Mouse (Mus musculus) erythroid progenitor cell, adult 5-6 weeks (primary cell): ENCODE results near the gene Gnpat. TPM values are rescaled to one million over a fixed set of nuclear protein-coding genes. Genes with fewer than 3 reads are reported as not detected.
A peak's percentile ranks its signal among the peaks of the same experiment; 100 is the strongest.

Source experiments
- ATAC-seq: replicated peaks from 2 replicates; pipeline ENCODE4 v1.8.0; 2016; ENCODE audit warnings: moderate number of reproducible peaks, mild to moderate bottlenecking, moderate TSS enrichment, inconsistent platforms; ENCODE audit not compliant: poor library complexity, low FRiP score, severe bottlenecking
- total RNA-seq, 2 experiments: library from RNA; stranded (forward) in 1 of 2; stranded (reverse) in 1 of 2; fragments of 150-400 nt in 1 of 2; fragments of 186-747, 209-891 nt in 1 of 2; gene quantifications; 2 replicates each; pipeline versions ENCODE4 v1.2.3 to v1.2.4; 2015 to 2017; ENCODE audit warnings: low replicate concordance in 2 of 2

The Gnpat gene
- total RNA-seq, 2 experiments from 2014 or later: 22.5 to 35.2 TPM

DNA sequence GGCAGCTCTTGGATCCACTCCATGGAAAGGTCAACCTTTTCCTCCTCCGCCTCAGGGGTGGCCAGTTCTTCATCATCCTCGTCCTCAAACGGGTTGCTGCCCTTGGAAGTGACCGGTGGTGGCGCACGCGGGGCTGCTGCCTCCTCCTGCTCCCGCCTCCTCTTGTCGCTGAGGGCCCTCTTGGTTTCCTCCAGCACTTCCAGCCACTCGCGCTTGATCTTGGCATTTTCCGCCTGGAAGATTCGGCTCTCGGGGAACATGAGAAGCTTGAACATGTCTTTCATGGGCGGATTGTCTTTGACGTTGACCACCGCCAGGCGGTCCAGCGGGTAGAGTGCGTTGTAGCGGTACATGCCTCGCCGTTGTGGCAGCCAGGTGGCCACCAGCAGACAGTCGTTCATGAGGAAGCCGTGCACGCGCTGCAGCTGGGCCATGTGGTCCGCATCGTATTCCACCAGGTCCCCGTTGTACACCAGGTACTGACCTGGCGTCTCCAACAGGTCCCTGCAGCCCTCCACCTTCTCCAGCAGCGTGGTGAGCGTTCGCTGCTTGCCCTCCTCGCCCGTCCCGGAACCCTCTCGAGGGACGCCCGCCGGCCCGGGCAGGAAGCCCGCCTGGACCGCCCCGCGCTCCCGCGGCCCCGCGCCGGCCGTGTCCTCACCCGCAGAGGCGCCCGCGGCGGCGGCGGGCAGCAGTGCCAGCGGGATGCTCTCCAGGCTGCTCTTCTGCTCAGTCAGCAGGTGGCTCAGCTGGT, 34.0 kb downstream of the Gnpat start:
- ATAC-seq: peak; percentile 76

DNA sequence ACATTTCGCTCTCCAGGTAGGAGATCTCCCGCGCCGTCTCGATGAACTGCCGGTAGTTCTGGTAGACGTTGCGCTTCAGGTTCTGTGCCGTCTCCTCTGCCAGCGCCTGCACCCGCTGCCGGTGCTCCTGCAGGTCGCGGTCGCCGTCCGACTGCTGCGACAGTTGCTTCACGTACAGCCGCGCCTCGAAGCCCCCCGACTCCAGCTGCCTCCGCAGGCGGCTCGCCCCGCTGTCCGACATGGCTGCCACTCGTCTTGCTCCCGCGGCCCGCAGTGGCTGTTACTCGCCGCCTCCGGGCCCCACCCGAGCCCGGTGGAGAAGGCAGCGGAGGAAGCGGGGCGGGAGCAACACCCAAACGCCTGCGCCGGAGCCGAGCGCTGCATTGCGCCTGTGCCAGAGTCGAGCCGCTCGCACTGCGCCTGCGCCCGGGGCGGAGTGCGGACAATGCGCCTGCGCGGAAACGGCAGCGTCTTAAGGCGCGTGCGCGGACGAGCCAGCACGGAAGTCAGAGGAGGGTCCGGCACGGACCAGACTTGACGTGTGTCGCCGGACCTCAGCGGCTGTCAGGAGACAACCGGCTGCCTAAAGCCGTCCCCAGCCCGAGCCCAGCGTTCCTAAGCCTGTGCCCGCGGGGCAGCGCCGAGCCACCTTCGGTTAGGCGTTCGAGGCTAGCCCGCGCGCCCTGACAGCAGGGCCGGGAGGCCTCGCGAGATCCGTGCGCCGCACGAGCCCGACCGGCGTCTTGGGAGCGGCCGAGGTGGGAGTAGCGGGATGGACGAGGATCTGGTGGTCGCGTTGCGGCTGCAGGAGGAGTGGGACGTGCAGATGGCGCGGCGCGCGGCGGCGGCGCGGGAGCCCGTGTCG, 34.8 kb downstream of the Gnpat start, which contains the start of the genes Exoc8 and Sprtn:
Gene Exoc8 (minus strand): TSS at position 320 of the 865 bp plus-strand sequence.
Gene Sprtn (plus strand): TSS at position 501 of the 865 bp plus-strand sequence.
- ATAC-seq: peak; percentile 92

DNA sequence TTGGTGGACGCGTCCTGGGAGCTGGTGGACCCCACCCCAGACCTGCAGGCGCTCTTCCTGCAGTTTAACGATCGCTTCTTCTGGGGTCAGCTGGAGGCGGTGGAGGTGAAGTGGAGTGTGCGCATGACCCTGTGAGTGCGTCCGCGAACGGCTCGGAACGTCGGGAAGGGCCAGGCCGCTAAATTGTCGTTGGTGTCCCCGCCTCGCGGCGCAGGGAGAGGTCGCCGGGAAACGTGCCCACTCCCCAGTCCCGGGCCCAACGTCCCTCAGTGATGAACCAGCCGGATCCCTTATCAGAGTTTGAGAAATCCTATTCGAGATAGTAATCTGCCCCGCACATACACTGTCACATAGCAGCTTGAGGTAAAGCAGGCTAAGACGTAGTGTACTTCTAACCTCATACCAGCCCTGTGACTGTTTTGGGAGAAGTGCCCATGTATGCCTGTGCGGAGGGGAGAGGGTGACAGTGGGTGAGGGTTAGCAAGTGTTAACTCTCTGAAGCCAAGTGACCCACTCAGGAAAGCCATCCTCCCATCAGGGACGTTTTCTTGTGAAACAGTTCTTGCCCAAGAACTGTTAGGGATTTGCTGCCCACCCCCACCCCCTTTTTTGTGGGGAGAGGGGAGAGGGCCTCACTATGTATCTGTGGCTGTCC, 35.5 kb downstream of the Gnpat start:
- ATAC-seq: no peak

DNA sequence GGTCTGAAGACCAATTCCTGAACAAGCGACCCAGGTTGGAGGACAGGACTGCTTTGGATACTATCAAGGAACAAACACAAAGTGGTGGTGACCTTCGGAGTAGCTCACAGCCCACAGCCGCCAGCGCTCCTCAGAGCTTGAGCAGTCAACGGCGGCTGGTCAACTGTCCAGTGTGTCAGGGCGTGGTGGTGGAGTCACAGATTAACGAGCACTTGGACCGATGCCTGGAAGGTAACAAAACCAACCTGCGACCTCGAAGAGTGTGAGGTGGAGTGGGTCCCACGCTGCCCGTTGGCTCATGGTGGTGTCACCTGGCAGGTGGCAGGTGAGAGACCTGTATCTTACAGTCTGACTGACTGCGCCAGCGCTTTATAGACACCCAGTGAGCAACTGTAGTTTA, 40.4 kb downstream of the Gnpat start:
- ATAC-seq: no peak

DNA sequence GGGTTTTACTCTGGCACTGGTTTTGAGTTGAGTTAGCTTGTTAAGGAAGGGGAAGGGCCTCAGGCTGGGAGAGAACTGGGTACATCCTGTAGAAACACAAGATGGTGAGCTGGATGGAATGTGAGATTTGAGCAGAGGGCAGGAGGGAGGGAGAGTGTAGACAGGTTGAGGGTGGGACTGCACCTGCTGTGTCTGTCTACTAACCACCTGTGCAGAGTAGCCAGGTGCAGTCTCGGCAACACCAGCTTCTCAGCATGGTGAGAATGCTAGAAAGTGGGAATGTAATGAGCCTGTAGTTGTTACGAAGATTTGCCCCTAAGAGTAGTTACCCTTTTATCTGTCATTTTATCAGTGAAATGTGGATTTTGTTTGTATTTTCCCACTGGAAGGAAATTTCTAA, 42.6 kb downstream of the Gnpat start:
- ATAC-seq: no peak

DNA sequence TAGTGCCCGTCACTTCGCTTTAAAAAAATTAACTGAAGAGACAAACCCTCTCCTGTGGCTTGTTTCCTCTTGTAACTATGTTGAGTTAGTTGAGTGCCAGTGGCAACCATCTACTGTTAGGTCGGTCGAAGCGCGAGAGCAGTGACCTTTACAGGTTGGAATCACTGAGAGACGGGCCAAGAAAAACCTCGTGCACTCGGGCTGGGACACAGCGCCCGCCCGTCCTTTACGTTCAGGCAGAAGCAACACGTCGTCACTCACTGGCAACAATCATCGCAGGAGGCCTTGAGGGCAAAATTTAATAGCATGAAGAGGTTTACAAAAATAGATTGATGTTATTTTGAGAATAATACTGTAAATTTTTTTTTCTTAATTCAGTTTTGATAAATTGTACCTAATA, 47.1 kb downstream of the Gnpat start:
- ATAC-seq: no peak

DNA sequence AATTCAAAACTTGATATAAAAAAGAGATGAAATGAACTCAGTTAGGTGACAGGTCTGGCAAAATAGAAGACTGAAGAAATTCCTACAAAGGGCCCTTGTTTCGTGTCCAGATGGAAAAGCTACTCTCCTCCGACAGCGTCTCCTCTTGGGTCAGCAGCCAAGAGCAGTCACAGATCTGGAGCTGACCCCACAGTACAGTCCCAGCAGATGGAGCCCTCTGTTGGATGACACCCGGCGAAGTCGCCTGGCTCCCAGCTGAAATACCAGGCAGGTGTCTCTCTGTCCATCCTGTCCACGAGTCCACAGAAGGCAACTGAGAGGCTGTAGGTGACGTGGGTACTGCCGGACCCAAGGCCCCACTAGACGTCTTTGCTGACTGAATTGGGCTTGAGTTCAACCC, 47.5 kb downstream of the Gnpat start:
- ATAC-seq: no peak

DNA sequence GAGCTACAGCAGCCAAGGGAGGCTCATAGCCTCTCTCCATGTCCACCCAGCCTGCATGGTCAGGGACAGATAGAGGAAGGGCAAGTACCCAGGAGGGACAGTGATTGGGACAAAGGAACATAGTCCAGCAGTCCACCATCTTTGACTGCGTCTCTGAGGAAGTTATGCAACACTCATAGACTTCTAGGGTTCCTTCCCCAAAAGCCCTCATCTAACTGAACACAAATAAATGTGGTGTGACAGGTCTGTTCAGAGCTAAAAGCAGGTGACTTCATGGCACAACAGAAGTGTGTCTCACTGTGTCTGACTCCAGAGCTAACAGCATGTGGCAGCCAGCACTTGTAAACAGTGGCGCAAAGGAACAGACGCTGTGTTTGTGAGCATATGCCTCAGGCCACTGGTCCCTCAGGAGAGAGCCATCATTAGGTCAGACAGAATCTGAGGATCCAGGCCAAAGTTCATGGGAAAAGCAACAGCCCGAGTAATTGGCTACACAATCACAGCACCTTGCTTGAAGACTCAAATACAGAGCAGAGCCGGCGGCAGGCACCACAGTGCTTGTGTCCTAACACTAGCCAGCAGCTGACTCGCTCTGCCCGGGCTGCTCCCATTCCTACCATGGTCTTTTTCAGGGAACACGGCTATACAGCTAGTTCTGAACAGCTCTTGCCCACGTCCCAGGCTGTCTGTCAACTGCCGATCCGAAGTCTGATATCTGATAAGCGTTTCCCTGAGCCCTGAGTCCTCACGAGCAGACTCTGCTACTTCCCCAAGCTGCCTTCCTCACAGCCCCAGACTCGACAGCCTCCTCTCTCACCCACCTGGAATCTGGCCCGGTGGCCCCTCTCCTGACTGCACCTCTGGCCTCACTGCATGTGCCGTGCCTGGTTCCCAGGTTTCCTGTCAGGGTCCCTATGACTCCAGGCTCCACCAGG, 49.4 kb downstream of the Gnpat start:
- ATAC-seq: 0 out of 2 replicates have a peak, but pooled peaks have one; percentile 26

DNA sequence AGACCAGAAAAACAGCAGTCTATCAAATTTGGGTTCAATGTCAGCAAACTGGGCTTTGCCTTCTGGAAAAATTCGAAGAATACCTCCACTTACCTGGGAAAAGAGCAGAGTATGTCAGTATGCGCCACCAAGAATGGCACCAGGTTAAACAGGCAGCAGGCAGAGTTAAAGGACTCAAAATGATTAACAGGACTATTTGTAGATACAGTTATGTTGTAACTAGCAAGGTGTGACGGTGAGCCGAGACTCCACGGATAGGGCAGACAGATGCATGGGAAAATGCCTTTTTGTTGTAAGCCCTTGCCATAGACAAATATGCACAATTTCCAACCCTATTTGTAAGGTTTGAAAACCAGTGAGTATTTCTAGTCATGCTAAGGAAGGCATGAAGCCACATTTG, 51.2 kb downstream of the Gnpat start:
- ATAC-seq: no peak

DNA sequence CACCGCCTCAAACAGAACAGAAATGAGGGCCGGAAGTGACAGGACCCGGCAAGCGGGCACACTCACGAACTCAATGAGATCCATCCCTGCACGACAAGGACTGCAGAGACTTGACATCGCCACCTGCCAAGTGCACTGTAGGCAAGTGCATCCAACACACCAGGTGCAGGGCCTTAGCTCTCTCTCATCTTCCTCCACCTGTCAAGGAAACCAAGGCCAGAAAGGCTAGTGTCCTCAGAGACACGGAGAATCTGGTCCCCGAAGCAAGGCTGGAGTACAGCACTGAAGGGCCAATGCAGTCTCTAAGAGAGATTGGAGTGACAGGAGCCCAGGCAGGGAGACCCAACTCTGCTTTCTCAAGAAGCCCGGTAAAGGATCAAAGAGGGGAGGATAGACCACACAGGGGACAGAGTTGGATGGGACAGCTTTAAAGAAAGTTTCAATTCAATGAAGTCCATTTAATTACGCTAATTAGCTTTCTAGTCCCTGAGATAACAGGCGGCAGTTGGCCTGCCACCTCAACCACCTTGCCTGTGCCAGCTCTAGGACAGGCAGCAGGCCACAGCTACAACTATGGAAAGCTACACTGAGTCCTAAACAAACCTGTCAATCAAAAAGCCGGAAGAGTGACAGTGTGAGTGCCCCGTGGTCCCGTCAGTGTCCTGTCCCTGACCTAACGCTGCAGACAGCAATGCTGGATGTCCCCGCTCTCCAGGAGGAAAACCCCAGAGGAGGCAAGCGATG, 55.1 kb downstream of the Gnpat start:
- ATAC-seq: no peak

DNA sequence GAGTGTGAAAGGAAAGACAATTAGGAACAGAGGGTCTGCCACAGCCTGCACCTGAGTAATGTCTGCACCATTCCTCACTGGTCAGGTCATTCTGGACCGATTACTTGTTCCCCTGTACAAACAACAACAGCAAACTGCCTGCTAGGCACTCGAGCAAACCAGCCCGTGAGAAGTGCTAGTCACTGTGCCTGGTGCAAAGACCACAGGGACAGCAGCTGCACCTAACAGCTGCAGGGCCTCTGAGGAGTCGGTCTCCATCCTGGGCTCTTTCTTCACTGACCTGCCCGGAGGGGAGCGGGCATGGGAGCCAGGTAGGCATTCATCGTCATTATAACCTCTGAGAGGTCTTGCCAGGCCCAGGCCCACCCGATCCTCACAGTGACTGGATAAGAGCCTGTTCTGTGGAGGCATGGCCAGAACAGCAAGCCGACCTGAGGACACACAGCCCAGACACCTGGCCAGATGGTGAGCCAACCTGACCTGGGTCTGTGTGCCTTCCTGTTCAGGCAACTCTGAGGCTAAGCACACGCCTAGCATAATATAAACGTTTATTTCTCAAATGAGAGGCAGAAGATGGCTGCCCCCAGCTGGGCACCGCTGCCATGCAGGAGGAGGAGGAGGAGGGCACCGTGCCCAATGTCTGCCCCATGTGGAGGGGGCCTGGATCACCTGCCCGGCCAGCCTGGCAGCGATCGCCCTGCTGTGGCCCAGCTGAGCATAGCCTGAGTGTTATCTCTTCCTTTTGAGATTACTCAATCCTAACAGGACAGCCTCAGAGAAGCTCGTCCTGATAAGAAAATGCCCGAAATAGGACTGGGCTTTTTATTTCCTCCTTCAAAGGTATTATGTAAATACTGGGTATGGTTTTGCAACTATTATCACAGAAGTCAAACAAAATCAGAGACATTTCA, 58.8 kb downstream of the Gnpat start:
- ATAC-seq: no peak

DNA sequence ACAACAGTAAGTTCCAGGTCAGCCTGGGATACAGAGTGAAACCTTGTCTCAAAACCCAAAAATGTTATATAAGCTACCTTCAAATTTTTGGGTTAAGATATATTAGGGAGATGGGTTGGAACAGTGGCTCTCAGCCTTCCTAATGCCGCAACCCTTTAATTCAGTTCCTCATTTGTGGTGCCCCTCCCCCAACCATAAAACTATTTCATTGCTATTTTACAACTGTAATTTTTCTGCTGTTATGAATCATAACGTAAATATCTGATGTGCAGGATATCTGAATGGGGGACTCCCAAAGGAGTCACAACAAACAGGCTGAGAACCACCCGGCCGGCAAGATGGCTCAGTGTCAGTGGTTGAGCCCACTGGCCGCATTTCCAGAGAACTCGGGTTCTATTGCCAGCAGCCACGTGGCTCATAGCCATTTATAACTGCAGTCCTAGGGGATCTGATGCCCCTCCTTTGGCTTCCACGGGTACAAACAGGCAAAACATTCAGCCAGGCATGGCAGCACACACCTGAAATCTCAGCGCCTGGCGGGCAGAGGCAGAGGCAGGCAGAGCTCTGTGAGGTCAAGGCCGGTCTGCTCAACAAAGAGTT, 59.8 kb downstream of the Gnpat start:
- no peak for ATAC-seq

DNA sequence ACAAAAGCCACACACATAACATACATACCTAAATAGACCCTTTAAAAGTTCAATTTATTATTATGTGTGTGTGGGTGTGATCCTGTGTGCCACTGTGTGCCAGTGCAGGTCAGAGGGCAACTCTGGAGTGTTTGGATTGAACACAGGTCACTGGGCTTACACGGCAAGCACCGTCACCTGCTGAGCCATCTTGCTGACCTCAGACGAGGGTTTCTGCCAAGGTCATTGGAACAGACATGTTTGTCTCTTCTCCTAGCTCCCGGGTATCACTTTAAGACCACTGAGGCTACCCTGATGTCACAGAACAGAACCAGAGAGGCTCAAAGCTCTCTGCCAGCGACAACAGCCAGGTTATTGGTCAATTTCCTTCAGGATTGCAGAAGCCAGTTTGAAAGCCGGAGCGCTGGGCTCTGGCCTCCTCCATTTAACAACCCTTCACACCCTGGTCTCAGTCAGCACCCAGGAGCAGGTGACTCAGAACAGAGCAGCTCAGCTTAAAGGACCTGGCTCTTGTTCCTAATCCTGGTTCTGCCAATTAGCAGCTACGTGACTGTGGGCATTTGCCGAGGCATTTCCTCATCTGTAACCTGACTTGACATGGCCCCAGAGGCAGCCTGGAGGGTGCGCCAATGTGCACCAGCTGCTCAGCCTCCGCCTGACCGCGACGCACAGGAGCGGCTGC, 61.3 kb downstream of the Gnpat start:
- no peak for ATAC-seq

DNA sequence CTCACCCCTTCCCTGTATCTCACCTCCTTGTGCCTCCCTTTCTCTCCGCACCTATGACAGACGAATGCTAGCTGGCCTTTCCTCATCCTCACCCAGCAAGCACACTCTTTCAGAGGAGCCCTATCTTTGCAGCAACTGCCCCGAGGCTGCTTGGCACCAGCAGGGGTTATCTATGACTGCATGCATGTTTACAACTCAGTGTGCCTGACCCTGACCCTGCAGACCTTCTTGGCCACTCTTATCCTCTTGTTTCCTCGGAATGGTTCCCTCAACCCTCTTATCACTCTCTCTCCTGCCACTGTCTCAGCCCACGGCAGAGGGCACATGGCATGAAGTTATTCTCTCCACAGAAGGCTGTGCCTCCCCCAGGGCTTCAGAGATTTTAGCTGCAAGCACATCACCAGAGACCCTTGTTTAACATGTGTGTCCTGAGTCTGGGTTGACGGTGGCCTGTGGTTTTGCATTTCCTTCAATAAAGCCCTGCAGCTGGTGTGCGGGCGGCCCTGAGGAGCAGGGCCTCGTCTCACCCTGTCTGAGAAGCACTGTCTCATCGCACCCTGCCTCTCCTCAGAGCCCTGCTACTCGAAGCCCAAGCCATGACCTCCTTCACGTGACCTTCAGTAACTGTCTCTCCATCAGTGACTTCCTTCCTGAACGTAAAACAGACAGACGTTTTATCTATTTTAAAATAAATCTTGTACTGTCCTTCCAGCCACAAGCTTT, 62.9 kb downstream of the Gnpat start:
- no peak for ATAC-seq

DNA sequence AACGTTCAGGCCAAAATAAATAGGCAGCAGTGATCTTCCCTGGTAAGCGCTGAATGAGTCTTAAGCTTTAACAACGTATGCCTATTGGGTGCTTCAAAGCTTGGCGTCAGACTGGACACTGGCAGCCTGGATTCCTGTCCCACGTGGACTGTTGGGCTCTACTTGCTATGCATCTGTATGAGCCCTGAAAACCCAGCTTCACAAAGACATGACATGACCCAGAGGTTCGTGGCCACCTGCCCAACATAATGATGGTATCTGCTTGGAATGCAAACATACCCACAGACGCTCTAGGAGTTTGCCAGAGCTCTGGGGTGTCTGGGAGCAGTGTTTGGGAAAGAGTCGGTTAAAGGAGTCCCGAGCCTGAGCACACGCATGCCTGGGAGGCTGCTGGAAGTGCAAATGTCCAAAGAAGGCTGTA, 63.5 kb downstream of the Gnpat start:
- ATAC-seq: no peak

DNA sequence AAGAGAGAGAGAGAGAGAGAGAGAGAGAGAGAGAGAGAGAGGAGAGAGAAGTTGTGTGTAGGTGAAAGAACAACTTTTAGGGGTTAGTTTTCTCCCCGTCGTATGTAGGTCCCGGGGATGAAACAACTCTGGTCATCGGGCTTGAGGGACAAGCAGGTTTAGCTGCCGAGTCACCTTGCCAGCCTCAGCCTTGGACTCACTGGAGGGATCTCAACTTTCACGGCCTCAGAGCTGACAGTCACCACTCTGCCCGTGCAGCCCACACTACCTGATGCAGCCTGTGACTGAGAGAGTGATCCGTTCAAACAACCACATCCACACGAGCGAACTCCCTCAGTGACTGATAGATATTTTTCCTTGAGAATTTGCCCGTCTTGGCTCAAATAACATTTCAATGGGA, 66.2 kb downstream of the Gnpat start:
- no peak for ATAC-seq
